Mouse (Mus musculus): Measurements from ENCODE around the gene Cd82.

- TF ChIP-seq CTCF (IDR thresholded peaks at IDR 0.05; ENCODE audit: low read depth, low read length): no peak
- TF ChIP-seq POLR2A (IDR thresholded peaks at IDR 0.05; ENCODE audit: borderline replicate concordance, low read depth, low read length): no peak
These were observed 11.6 kb downstream of the Cd82 start for GRCm38 (mm10) chr2:93451219-93451938.
